Mouse (Mus musculus) limb, embryonic 12.5 days (tissue): ENCODE results near the gene Rfx8. TPM values are rescaled to one million over a fixed set of nuclear protein-coding genes. Genes with fewer than 3 reads are reported as not detected.
"Not testable (repeated sequence)": the region's sequence is repeated elsewhere in the genome, so short reads cannot be mapped to it uniquely, and the experiment has no call there.

Experiments
- ATAC-seq: fragments of 200-750 bp; cut with Nextera tagmentation; 2 replicates; pipeline ENCODE4 v1.8.0; 2017; ENCODE audit warnings: low read depth, moderate TSS enrichment; ENCODE audit not compliant: insufficient number of reproducible peaks, insufficient read depth, low FRiP score, low TSS enrichment
- H3K27ac ChIP-seq: fragments of 300-500 bp; sonication (generic); 2 replicates; pipeline ENCODE4 v1.5.1; 2016; ENCODE audit warnings: mild to moderate bottlenecking, moderate library complexity
- H3K27me3 ChIP-seq: fragments of 300-500 bp; sonication (generic); 2 replicates; pipeline ENCODE4 v1.6.1; 2016; ENCODE audit warnings: mild to moderate bottlenecking, moderate library complexity
- H3K36me3 ChIP-seq: fragments of 300-500 bp; sonication (generic); 2 replicates; pipeline ENCODE4 v1.6.1; 2016; ENCODE audit warnings: mild to moderate bottlenecking, moderate library complexity
- H3K4me1 ChIP-seq: fragments of 300-500 bp; sonication (generic); replicated peaks from 2 replicates; pipeline ENCODE4 v1.6.1; 2016
- H3K4me2 ChIP-seq: fragments of 300-500 bp; sonication (generic); 2 replicates; pipeline ENCODE4 v1.6.1; 2016; ENCODE audit warnings: mild to moderate bottlenecking, moderate library complexity
- H3K4me3 ChIP-seq: fragments of 300-500 bp; sonication (generic); replicated peaks from 2 replicates; pipeline ENCODE4 v1.5.1; 2016; ENCODE audit warnings: mild to moderate bottlenecking
- H3K9ac ChIP-seq: fragments of 300-500 bp; sonication (generic); replicated peaks from 2 replicates; pipeline ENCODE4 v1.6.1; 2016; ENCODE audit warnings: mild to moderate bottlenecking, moderate library complexity
- H3K9me3 ChIP-seq: fragments of 300-500 bp; sonication (generic); 2 replicates; pipeline ENCODE4 v1.6.1; 2016; ENCODE audit warnings: mild to moderate bottlenecking, moderate library complexity
- WGBS: fragments of 180-500 bp; shearing (Covaris S2); methylation state at CpG from one replicate; pipeline ENCODE4 v1.1.7; 2016; 5-methylcytosine and 5-hydroxymethylcytosine counted together
- polyA plus RNA-seq: library from polyadenylated mRNA; unstranded; fragments of >200 nt; fragmentation: Nextera tagmentation; extraction: Ambion mirVana; gene quantifications from 2 replicates; pipeline ENCODE4 v1.2.1, GENCODE M21; 2016

Rfx8 gene
- polyA plus RNA-seq, 1 experiment from 2014 or later, result 1.7 TPM

DNA sequence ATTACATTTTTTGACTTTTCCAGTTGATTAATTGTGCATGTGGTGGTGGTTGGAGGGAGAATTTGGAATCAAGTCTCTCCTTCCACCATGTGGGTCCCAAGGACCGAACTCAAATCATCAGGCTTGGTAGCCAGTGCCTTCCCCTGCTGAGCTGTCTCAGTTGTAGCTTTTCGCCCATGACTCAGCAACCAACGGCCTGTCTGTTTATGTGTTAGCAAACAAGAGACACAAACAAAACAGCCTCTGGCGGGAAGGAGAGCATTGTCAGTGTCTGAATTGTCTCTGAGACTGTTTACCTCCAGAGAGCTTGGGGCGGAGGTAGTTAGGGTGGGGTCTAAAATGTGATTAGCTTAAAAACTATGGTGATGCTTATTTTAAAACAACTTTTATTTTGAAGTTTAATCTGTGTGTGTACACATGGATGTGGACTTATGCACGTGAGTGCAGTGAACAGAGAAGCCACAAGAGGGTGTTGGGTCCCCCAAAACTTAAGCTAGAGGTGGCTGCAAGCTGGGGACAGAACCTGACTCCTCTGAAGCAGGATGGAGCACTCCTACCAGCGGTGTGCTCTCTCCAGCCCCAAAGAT is 56.7 kb downstream of the Rfx8 start:
- no peak for ATAC-seq

GRCm38 (mm10) chr1:39663050-39663449 is 57.7 kb downstream of the Rfx8 start:
- Histone ChIP-seq H3K4me3 (no peak overlapping the region), H3K4me1 (0 out of 2 replicates have a peak, but pooled peaks cover 7% of the 10 kb centered on the region), H3K36me3 (no peaks in the 10 kb centered on the region), H3K27me3 (no peaks in the 10 kb centered on the region), H3K9ac (no peak overlapping the region), H3K27ac (no peak overlapping the region), H3K4me2 (no peak overlapping the region), H3K9me3 (peaks cover 4% of the 10 kb centered on the region; the same call in 1 of the 2 replicates)
- WGBS, result 86% methylated on average over 4 of the region's 4 CpGs
- ATAC-seq, result no peak

More for the DNA sequence above, 56.7 kb downstream of the Rfx8 start:
- H3K27ac ChIP-seq, result no peak overlapping the region
- no peak overlapping the region for H3K9ac ChIP-seq
- 87% methylated on average over 7 of the region's 7 CpGs for WGBS
- H3K36me3 ChIP-seq, result no peaks in the 10 kb centered on the region
- H3K27me3 ChIP-seq, result no peaks in the 10 kb centered on the region
- no peak overlapping the region for H3K4me2 ChIP-seq
- H3K4me1 ChIP-seq, result 0 out of 2 replicates have a peak, but pooled peaks cover 7% of the 10 kb centered on the region
- H3K9me3 ChIP-seq, result no peaks in the 10 kb centered on the region
- H3K4me3 ChIP-seq, result no peak overlapping the region

GRCm38 (mm10) chr1:39656976-39657529 is 63.7 kb downstream of the Rfx8 start:
- no peak for ATAC-seq
- Histone ChIP-seq H3K4me1 (no peaks in the 10 kb centered on the region), H3K36me3 (no peaks in the 10 kb centered on the region), H3K27me3 (peaks cover 14% of the 10 kb centered on the region), H3K9me3 (peaks cover 4% of the 10 kb centered on the region; the same call in 1 of the 2 replicates), H3K9ac (no peak overlapping the region), H3K27ac (no peak overlapping the region), H3K4me3 (no peak overlapping the region), H3K4me2 (no peak overlapping the region)
- 73% methylated on average over 6 of the region's 6 CpGs for WGBS

- WGBS, result 88% methylated on average over 18 of the region's 18 CpGs
- not testable (repeated sequence) for H3K4me2 ChIP-seq, H3K9ac ChIP-seq, H3K36me3 ChIP-seq, H3K9me3 ChIP-seq, H3K27ac ChIP-seq, H3K4me3 ChIP-seq, ATAC-seq
- H3K4me1 ChIP-seq, result peaks cover 14% of the 10 kb centered on the region
- H3K27me3 ChIP-seq, result peaks cover 36% of the 10 kb centered on the region
Observed at GRCm38 (mm10) chr1:39654901-39655300, 65.9 kb downstream of the Rfx8 start.

GRCm38 (mm10) chr1:39653028-39653427 is 67.8 kb downstream of the Rfx8 start:
- no peaks in the 10 kb centered on the region for H3K9me3 ChIP-seq
- H3K4me2 ChIP-seq, result no peak overlapping the region
- H3K4me1 ChIP-seq, result peaks cover 17% of the 10 kb centered on the region
- H3K27ac ChIP-seq, result no peak overlapping the region
- ATAC-seq, result no peak
- WGBS, result 82% methylated on average over 4 of the region's 4 CpGs
- no peak overlapping the region for H3K9ac ChIP-seq
- peaks cover 50% of the 10 kb centered on the region for H3K27me3 ChIP-seq
- H3K36me3 ChIP-seq, result no peaks in the 10 kb centered on the region
- no peak overlapping the region for H3K4me3 ChIP-seq

GRCm38 (mm10) chr1:39651241-39651548 is 69.6 kb downstream of the Rfx8 start, which contains the start of gene Creg2:
Gene Creg2, minus strand, starts transcription at chr1:39651474.
- 35% methylated on average over 9 of the region's 9 CpGs for whole genome bisulfite sequencing
- H3K4me1 ChIP-seq, result peaks cover 20% of the 10 kb centered on the region
- no peak within 1 kb of the TSS for H3K27ac ChIP-seq
- peak within 1 kb of the TSS; percentile 100 for H3K4me2 ChIP-seq
- no peaks in the 10 kb centered on the region for H3K36me3 ChIP-seq
- H3K4me3 ChIP-seq, result peak within 1 kb of the TSS; percentile 55
- no peaks in the 10 kb centered on the region for H3K9me3 ChIP-seq
- peaks cover 58% of the 10 kb centered on the region for H3K27me3 ChIP-seq
- ATAC-seq, result no peak
- H3K9ac ChIP-seq, result peak within 1 kb of the TSS; percentile 51

DNA sequence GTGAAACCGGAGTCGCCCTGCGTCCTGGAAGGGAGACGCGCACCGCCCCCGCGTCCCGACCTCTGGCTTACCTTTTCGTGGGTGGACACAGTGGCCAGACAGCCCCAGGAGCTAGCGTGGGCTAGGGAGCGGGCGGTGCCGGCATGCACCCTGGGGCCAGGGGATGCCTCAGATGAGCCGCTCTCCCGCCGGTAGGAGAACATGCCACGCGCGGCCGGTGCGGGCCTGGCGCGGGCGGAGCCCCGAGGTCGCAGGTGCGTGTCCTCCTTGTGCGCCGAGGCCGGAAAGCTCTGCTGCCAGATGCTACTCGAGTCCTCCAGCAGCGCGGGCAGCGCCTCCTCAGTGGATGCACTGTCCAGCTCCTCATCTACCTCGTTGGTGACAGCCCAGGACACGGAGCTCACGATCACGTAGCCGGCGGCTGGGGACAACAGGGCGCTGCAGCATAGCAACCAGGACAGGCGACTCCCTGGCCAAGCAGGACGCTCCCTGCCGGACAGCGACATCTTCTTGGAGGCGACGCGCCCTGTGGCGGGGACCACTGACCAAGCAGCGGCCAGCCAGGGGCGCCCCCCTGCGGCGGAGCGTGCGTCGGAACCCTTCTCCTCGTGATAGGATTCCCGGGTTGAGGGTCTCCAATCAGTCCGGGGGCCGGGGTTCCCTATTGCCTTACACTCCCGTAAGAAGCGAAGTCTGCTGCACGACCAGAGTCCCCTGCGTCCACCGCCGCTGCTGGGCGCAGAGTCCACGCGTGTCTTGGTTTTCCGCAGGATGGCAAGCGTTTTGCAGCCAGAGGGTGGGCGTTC is 70.2 kb downstream of the Rfx8 start:
- Histone ChIP-seq H3K27me3 (peaks cover 58% of the 10 kb centered on the region), H3K9ac (peak overlapping the region; percentile 51), H3K36me3 (no peaks in the 10 kb centered on the region), H3K4me2 (peak overlapping the region; percentile 100), H3K9me3 (no peaks in the 10 kb centered on the region), H3K27ac (no peak overlapping the region), H3K4me1 (peaks cover 25% of the 10 kb centered on the region), H3K4me3 (peak overlapping the region; percentile 55)
- WGBS, result 2% methylated on average over 73 of the region's 73 CpGs
- peak; percentile 60; the same call in 1 of the 2 replicates for ATAC-seq

DNA sequence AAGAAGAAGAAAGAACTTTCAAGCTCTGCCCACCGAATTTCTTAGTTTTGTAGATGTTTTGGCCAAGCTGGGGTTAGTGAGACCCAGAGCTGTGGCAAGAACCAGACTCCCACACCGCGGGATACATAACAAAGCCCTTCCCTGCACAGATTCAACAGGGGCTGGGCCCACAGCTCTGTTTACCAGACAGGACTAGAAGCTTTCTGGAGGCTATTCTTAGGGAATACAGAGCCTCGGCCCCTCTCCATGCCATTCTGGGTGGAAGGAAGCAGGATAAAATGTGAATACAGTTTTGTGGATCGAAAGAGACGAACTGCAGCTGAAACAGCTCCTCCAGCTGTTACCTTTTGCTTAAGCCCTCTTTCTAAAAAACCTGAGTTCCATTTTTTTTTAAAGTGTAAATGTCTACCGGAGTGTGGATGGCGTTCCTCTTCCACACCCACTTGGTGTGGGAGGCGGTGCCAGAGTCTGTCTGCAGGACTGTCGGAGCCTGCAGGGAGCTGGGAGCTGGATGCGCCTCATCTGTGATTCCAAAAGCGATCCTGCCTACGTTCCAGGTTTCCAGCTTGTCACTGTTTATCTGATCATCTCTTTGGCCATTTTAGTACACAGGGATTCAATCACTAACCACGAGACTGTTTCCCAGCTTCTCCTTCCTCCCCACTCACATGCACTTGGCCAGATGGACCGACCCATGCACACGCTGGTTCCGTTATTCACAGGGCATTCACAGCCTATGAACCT is 70.9 kb downstream of the Rfx8 start:
- Histone ChIP-seq H3K4me1 (peaks cover 27% of the 10 kb centered on the region), H3K9ac (peak overlapping the region; percentile 51), H3K27ac (no peak overlapping the region), H3K36me3 (no peaks in the 10 kb centered on the region), H3K4me2 (peak overlapping the region; percentile 100), H3K27me3 (peaks cover 58% of the 10 kb centered on the region), H3K4me3 (peak overlapping the region; percentile 55), H3K9me3 (no peaks in the 10 kb centered on the region)
- WGBS, result 19% methylated on average over 17 of the region's 17 CpGs
- 0 out of 2 replicates have a peak, but pooled peaks have one; percentile 8 for ATAC-seq

DNA sequence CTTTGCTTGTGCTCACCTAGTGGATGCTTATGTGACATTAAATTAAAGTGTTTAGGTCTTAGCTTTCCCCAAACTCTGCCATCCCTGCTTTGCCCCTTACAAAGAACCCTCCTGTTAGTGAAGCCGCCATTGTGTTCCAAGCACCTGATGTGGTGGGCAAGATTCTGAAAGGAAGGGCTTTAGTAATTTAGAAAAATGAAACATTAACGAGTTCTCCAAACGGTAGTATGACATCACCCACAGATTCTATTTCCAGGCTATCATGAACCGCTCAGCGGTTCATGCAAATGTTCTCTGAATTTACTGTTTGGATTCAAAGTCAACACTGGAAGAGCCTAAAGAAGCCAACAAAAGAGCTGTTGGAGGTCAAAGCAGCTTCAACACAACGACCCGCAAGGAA is 72.2 kb downstream of the Rfx8 start:
- Histone ChIP-seq H3K9ac (no peak overlapping the region), H3K4me1 (peaks cover 27% of the 10 kb centered on the region), H3K4me2 (no peak overlapping the region), H3K27me3 (peaks cover 58% of the 10 kb centered on the region), H3K4me3 (no peak overlapping the region), H3K27ac (no peak overlapping the region), H3K9me3 (no peaks in the 10 kb centered on the region), H3K36me3 (no peaks in the 10 kb centered on the region)
- WGBS, result 90% methylated on average over 7 of the region's 7 CpGs
- ATAC-seq, result no peak

- H3K4me2 ChIP-seq, result no peak overlapping the region
- H3K4me3 ChIP-seq, result no peak overlapping the region
- WGBS, result 48% methylated on average over 8 of the region's 8 CpGs
- H3K4me1 ChIP-seq, result peaks cover 26% of the 10 kb centered on the region
- peaks cover 35% of the 10 kb centered on the region for H3K27me3 ChIP-seq
- H3K36me3 ChIP-seq, result no peaks in the 10 kb centered on the region
- no peaks in the 10 kb centered on the region; the same call in 1 of the 2 replicates for H3K9me3 ChIP-seq
- H3K9ac ChIP-seq, result no peak overlapping the region
- 0 out of 2 replicates have a peak, but pooled peaks have one; percentile 18 for ATAC-seq
- peak overlapping the region; percentile 35; the same call in 1 of the 2 replicates for H3K27ac ChIP-seq
Observed at GRCm38 (mm10) chr1:39645905-39646759, 74.7 kb downstream of the Rfx8 start.
